Mouse (Mus musculus) midbrain, embryonic 14.5 days (tissue): ENCODE data around the gene Actg1. TPM values are rescaled to one million over a fixed set of nuclear protein-coding genes. Genes with fewer than 3 reads are reported as not detected.
A peak's percentile ranks its signal among the peaks of the same experiment; 100 is the strongest.

Experiments
- ATAC-seq: fragments of 200-750 bp; cut with Nextera tagmentation; 2 replicates; pipeline ENCODE4 v1.8.0; 2017; ENCODE audit warnings: moderate number of reproducible peaks, moderate library complexity; ENCODE audit not compliant: low FRiP score, low TSS enrichment
- DNase-seq: peaks from one replicate; pipeline ENCODE4 v3.0.0-alpha.2; 2015
- H3K27ac ChIP-seq: fragments of 300-500 bp; sonication (generic); replicated peaks from 2 replicates; pipeline ENCODE4 v1.5.1; 2014; ENCODE audit warnings: mild to moderate bottlenecking, low read depth, low read length, moderate library complexity
- H3K27me3 ChIP-seq: fragments of 300-500 bp; sonication (generic); 2 replicates; pipeline ENCODE4 v1.6.1; 2014; ENCODE audit warnings: low read length, control low read depth, mixed read lengths; ENCODE audit not compliant: control insufficient read depth, insufficient read depth
- H3K36me3 ChIP-seq: fragments of 300-500 bp; sonication (generic); 2 replicates; pipeline ENCODE4 v1.6.1; 2014; ENCODE audit warnings: low read length, control low read depth; ENCODE audit not compliant: control insufficient read depth, insufficient read depth
- H3K4me1 ChIP-seq: fragments of 300-500 bp; sonication (generic); 2 replicates; pipeline ENCODE4 v1.6.1; 2014; ENCODE audit warnings: mild to moderate bottlenecking, antibody characterized with exemption, low read length, control low read depth; ENCODE audit not compliant: control insufficient read depth, insufficient read depth
- H3K4me2 ChIP-seq: fragments of 300-500 bp; sonication (generic); 2 replicates; pipeline ENCODE4 v1.6.1; 2014; ENCODE audit warnings: mild to moderate bottlenecking, low read length, moderate library complexity
- H3K4me3 ChIP-seq: fragments of 300-500 bp; sonication (generic); replicated peaks from 2 replicates; pipeline ENCODE4 v1.5.1; 2014; ENCODE audit warnings: low read depth, low read length
- H3K9ac ChIP-seq: fragments of 300-500 bp; sonication (generic); replicated peaks from 2 replicates; pipeline ENCODE4 v1.6.1; 2014; ENCODE audit warnings: mild to moderate bottlenecking, low read length, moderate library complexity
- H3K9me3 ChIP-seq: fragments of 300-500 bp; sonication (generic); 2 replicates; pipeline ENCODE4 v1.6.1; 2016; ENCODE audit warnings: low read length, control low read depth, mixed read lengths; ENCODE audit not compliant: control insufficient read depth
- WGBS: fragments of 180-500 bp; shearing (Covaris S2); extraction: QIAGEN DNeasy Blood & Tissue Kit; methylation state at CpG from one replicate; pipeline ENCODE4 v1.1.7; 2014; 5-methylcytosine and 5-hydroxymethylcytosine counted together
- polyA plus RNA-seq: library from polyadenylated mRNA; unstranded; fragments of >200 nt; fragmentation: Nextera tagmentation; extraction: Ambion mirVana; gene quantifications from 2 replicates; pipeline ENCODE4 v1.2.1, GENCODE M21; 2014

Actg1 gene
- polyA plus RNA-seq, 1 experiment from 2014 or later = 4,502 TPM

DNA sequence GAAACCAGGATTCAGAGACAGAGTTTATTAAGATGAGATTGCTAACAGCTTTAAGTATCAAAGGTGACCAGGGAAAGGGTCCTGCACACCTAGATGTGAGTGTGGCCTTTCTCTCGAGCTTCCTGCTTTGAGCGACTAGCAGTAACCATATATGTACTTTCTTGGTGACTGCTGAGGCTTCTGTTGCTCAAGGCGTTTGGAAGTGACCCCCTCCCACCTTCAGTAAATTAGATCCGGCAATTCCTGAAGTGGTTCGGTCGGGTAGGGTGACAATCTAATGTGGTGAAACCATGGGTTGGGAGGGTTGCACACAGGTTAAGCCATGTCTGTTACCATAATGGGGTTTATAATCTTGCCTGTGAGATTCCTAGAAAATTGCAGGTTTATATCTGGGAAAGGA lies 36.3 kb downstream of the Actg1 start:
- H3K4me2 ChIP-seq = peak overlapping the region; percentile 83; the same call in 1 of the 2 replicates
- no peak overlapping the region; the same call in 1 of the 2 replicates for H3K9ac ChIP-seq
- ATAC-seq (no peak), DNase-seq (no peak)
- no peaks in the 10 kb centered on the region for H3K9me3 ChIP-seq
- peaks cover 43% of the 10 kb centered on the region for H3K4me1 ChIP-seq
- 88% methylated on average over 6 of the region's 6 CpGs for WGBS
- H3K36me3 ChIP-seq = no peaks in the 10 kb centered on the region
- peak overlapping the region; percentile 95; the same call in 1 of the 2 replicates for H3K27ac ChIP-seq
- H3K4me3 ChIP-seq = no peak overlapping the region
- no peaks in the 10 kb centered on the region for H3K27me3 ChIP-seq

DNA sequence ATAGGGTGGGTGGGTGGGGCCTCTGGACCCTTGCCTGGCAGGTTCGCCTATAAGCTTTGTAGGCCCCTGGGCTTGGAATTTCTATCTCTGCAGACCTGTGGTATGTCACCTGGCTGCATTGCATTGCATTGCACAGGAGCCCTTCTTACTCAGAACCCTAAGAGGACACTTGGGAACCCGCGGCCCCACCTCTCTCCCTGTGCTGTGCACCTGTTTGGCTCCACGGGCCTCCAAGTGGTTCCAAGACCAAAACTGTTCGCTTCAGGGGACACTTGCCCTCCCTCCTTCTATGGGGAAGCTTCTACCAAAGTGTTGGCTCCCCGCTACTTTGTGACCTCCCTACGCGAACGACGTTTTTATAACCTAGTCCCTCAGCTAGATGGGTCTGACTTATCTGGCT lies 36.8 kb downstream of the Actg1 start:
- H3K4me3 ChIP-seq = peak overlapping the region; percentile 38
- H3K27me3 ChIP-seq = no peaks in the 10 kb centered on the region
- peak overlapping the region; percentile 95 for H3K27ac ChIP-seq
- peak overlapping the region; percentile 60; the same call in 1 of the 2 replicates for H3K9ac ChIP-seq
- peaks cover 43% of the 10 kb centered on the region for H3K4me1 ChIP-seq
- 56% methylated on average over 10 of the region's 10 CpGs for WGBS
- no peaks in the 10 kb centered on the region for H3K36me3 ChIP-seq
- peak overlapping the region; percentile 83 for H3K4me2 ChIP-seq
- no peaks in the 10 kb centered on the region for H3K9me3 ChIP-seq
- ATAC-seq (no peak), DNase-seq (no peak)

DNA sequence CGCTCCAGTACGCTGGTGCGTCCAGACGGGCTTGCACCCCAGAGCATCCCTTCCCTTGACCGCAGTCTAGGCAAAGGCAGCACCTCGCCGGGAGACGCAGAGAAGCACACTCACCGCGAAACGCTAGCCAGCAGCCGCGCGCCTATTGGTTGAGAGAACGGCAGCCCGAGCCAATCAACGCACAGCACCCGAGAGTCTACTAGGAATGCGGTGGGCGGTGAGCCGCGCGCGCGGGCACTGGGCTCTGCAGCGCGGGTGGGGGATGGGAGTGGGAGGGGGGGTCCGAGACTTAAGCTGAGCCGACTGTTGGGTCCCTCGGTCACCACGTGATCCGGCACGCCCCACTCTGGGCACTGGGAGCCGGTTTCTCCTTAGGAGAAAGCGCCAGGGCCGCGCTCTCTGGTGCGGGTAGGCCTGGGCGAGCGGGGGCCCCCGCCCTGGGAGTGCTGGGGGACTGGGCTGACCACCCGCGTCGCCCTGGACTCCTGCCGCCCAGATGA lies 37.5 kb downstream of the Actg1 start:
- Histone ChIP-seq H3K27ac (peak overlapping the region; percentile 95), H3K4me2 (peak overlapping the region; percentile 83), H3K4me3 (peak overlapping the region; percentile 38), H3K9me3 (no peaks in the 10 kb centered on the region), H3K4me1 (peaks cover 47% of the 10 kb centered on the region), H3K9ac (peak overlapping the region; percentile 60), H3K27me3 (no peaks in the 10 kb centered on the region), H3K36me3 (no peaks in the 10 kb centered on the region)
- 4% methylated on average over 45 of the region's 45 CpGs for WGBS
- ATAC-seq = peak; percentile 92
- peak; percentile 98 for DNase-seq

DNA sequence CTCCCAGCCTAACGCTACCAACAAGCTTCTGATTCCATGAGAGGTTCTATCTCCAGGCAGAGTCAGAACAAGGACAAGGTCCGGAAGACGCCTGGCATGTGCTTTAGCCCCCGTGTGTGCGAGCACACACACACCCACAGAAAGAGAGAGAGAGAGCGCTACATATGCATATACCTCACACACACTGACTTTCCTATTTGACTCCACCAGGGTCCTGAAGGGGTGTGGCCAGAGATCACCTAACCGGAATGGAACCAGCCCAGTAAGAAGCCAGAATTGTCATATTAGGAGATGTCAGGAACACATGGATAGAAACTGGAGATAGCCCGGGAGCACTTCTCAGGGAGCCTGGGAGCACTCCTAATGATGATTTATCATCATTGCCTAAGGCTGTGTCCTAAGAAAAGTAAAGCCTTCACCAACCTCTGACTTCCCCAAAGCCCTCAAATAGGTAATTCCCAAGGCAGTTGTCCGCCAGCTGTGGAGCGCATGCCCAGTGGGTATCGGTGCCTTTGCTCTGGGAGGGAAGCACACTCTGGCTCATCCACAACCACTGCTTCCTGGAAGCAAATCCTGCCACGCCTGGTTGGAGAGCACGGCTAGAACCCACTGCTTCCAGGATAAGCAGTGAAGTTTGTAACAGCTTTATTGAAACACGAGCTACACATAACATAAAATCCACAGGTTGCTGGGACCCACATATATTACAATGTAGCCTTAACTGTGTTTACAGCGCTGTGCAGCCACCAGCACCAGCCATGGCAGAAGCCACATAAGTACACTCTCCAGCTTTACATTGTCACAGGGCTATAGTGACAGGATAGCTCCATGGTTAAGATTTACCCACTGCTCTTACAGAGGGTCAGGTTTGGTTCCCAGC lies 39.7 kb downstream of the Actg1 start:
- no peak overlapping the region for H3K4me2 ChIP-seq
- no peak for DNase-seq
- WGBS = 52% methylated on average over 15 of the region's 15 CpGs
- no peak overlapping the region for H3K4me3 ChIP-seq
- H3K9me3 ChIP-seq = no peaks in the 10 kb centered on the region
- H3K4me1 ChIP-seq = peaks cover 51% of the 10 kb centered on the region
- H3K36me3 ChIP-seq = no peaks in the 10 kb centered on the region
- H3K9ac ChIP-seq = no peak overlapping the region
- no peak for ATAC-seq
- H3K27ac ChIP-seq = no peak overlapping the region
- H3K27me3 ChIP-seq = peaks cover 4% of the 10 kb centered on the region; the same call in 1 of the 2 replicates

DNA sequence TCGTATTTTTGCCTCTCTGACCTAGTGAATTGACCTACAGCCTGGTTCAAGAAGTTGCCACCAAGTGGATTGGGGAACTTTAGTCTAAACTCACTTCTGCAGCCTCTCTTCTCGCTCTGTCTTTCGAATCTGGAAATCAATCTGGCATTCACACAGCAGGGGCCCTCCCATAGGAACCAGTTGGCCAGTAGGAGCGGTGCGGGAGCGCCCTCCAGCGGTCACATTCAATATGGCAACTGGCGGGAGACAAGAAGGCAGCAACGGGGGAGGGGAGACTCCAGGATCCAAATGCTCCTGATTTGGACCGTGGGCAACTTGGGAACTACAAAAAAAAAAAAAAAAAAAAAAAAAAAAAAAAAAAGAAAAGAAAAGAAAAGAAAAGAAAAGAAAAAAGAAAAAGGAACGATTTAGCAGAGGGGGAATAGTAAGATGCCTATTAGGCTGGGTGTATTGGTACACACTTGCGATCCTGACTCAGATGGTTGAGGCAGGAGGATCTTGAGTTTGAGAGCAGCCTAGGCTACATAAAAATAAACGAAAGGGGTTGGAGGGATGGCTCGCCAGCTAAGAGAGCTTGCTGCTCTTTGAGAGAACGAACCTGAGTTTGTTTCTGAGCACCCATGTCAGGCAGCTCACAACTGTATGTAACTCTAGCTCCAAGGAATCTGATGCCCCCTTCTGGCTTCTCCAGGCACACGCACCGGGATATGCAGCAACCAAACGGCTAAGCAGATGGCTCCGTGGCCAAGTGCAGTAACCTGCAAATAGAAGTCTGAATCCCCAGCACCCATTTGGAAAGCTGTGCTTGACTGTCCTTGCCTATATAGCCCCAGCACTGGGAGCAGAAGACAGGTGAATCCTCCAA lies 40.5 kb downstream of the Actg1 start:
- Histone ChIP-seq H3K9me3 (no peaks in the 10 kb centered on the region), H3K27me3 (peaks cover 7% of the 10 kb centered on the region; the same call in 1 of the 2 replicates), H3K4me1 (peaks cover 54% of the 10 kb centered on the region), H3K36me3 (no peaks in the 10 kb centered on the region), H3K27ac (no peak overlapping the region), H3K4me2 (peak overlapping the region; percentile 26), H3K9ac (no peak overlapping the region), H3K4me3 (no peak overlapping the region)
- DNase-seq (peak; percentile 95), ATAC-seq (no peak)
- WGBS = 5% methylated on average over 19 of the region's 19 CpGs

DNA sequence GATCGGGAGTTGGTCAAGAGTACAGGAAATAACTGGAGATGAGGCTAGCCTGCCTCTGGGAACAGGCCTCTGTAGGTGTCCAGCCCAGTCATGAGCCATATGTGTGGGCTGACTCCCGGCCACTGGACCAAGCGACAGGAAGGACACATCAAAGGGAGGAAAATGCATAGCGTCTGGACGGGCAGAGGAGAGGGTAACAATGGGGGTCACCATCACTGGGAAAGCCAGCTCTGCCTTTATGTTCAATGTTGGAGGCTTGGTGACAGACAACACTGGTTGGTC lies 41.3 kb downstream of the Actg1 start:
- peak overlapping the region; percentile 26 for H3K4me2 ChIP-seq
- H3K27ac ChIP-seq = no peak overlapping the region
- peaks cover 53% of the 10 kb centered on the region for H3K4me1 ChIP-seq
- no peaks in the 10 kb centered on the region for H3K9me3 ChIP-seq
- no peak for DNase-seq
- no peak overlapping the region for H3K9ac ChIP-seq
- ATAC-seq = no peak
- no peaks in the 10 kb centered on the region for H3K36me3 ChIP-seq
- peaks cover 7% of the 10 kb centered on the region; the same call in 1 of the 2 replicates for H3K27me3 ChIP-seq
- no peak overlapping the region for H3K4me3 ChIP-seq
- WGBS = 9% methylated on average over 5 of the region's 5 CpGs

GRCm38 (mm10) chr11:120306366-120307131 lies 41.8 kb downstream of the Actg1 start:
- Histone ChIP-seq H3K4me3 (no peak overlapping the region), H3K9ac (no peak overlapping the region), H3K36me3 (no peaks in the 10 kb centered on the region), H3K4me2 (no peak overlapping the region), H3K4me1 (peaks cover 48% of the 10 kb centered on the region), H3K9me3 (no peaks in the 10 kb centered on the region), H3K27me3 (peaks cover 7% of the 10 kb centered on the region; the same call in 1 of the 2 replicates), H3K27ac (0 out of 2 replicates have a peak overlapping the region, but pooled peaks have one; percentile 6)
- WGBS = 49% methylated on average over 12 of the region's 12 CpGs
- DNase-seq (no peak), ATAC-seq (no peak)
